Mouse (Mus musculus) cortical plate, adult 2 months (tissue): ENCODE data around the gene Urad.

Experiments
- CTCF ChIP-seq: fragments of 200-500 bp; IDR thresholded peaks from 2 replicates; pipeline ENCODE4 v1.5.1; 2011; ENCODE audit warnings: mild to moderate bottlenecking, control low read depth, low read length; ENCODE audit not compliant: insufficient read depth; ENCODE audit errors: extremely low read depth
- POLR2A ChIP-seq: fragments of 200-500 bp; IDR thresholded peaks from 2 replicates; pipeline ENCODE4 v1.6.1; 2011; ENCODE audit warnings: mild to moderate bottlenecking, low read length, control low read depth; ENCODE audit not compliant: insufficient read depth; ENCODE audit errors: extremely low read depth

GRCm38 (mm10) chr5:147306638-147307397 lies 15.4 kb downstream of the Urad start, which contains the start of gene Cdx2:
- TF ChIP-seq CTCF, result no peak
- TF ChIP-seq POLR2A, result no peak
